Mouse (Mus musculus) natural killer cell, adult 2 months (primary cell): Measurements from ENCODE around the gene Hsf3.
"Not testable (repeated sequence)": the region's sequence is repeated elsewhere in the genome, so short reads cannot be mapped to it uniquely, and the experiment has no call there.

Source experiments
- DNase-seq, 2 experiments: peaks; one replicate each; pipeline ENCODE4 v3.0.0; 2022; ENCODE audit warnings: low spot score in 2 of 2

Hsf3 gene

GRCm38 (mm10) chrX:96456201-96456963 is at the start of gene Hsf3:
TSS of gene Hsf3 (minus strand) at chrX:96456294.
- no peak for DNase-seq

GRCm38 (mm10) chrX:96501580-96501979 is 45.5 kb upstream of the Hsf3 start:
- no peak for DNase-seq

GRCm38 (mm10) chrX:96455149-96455548 is 945 bp downstream of the Hsf3 start, which contains the start of gene Heph:
TSS of gene Heph (plus strand) at chrX:96455359.
- no peak for DNase-seq

- DNase-seq = no peak
Observed at GRCm38 (mm10) chrX:96419383-96419782, 36.7 kb downstream of the Hsf3 start.

GRCm38 (mm10) chrX:96417733-96418132 is 38.4 kb downstream of the Hsf3 start:
- no peak for DNase-seq

GRCm38 (mm10) chrX:96416970-96417369 is 39.1 kb downstream of the Hsf3 start:
- no peak for DNase-seq

- not testable (repeated sequence) for DNase-seq
Observed at GRCm38 (mm10) chrX:96415351-96415750, 40.7 kb downstream of the Hsf3 start.

- DNase-seq = no peak
Observed at GRCm38 (mm10) chrX:96339108-96339507, 117.0 kb downstream of the Hsf3 start.

- DNase-seq = no peak
Observed at GRCm38 (mm10) chrX:96329764-96330163, 126.3 kb downstream of the Hsf3 start.

- DNase-seq = no peak
Observed at GRCm38 (mm10) chrX:96293338-96293737, 162.8 kb downstream of the Hsf3 start, which contains the start of gene Vsig4. TSS of gene Vsig4 (minus strand) at chrX:96293438.

GRCm38 (mm10) chrX:96256509-96256908 is 199.6 kb downstream of the Hsf3 start:
- DNase-seq = no peak
